Mouse (Mus musculus) midbrain, postnatal 0 days (tissue): ENCODE results near the gene Stambp. TPM values are rescaled to one million over a fixed set of nuclear protein-coding genes. Genes with fewer than 3 reads are reported as not detected.

Experiments
- ATAC-seq: fragments of 200-750 bp; cut with Nextera tagmentation; 2 replicates; pipeline ENCODE4 v1.8.0; 2017; ENCODE audit warnings: moderate number of reproducible peaks, mild to moderate bottlenecking, moderate TSS enrichment, moderate library complexity; ENCODE audit not compliant: low FRiP score
- DNase-seq: peaks from one replicate; pipeline ENCODE4 v3.0.0-alpha.2; 2015; ENCODE audit warnings: low spot score
- H3K27ac ChIP-seq: fragments of 300-500 bp; sonication (generic); 2 replicates; pipeline ENCODE4 v1.5.1; 2014; ENCODE audit warnings: low read depth, mild to moderate bottlenecking, low read length, mixed read lengths
- H3K27me3 ChIP-seq: fragments of 300-500 bp; sonication (generic); 2 replicates; pipeline ENCODE4 v1.6.1; 2014; ENCODE audit warnings: low read length, control low read depth, mixed read lengths; ENCODE audit not compliant: insufficient read depth
- H3K36me3 ChIP-seq: fragments of 300-500 bp; sonication (generic); 2 replicates; pipeline ENCODE4 v1.6.1; 2014; ENCODE audit warnings: low read length, control low read depth, mixed read lengths; ENCODE audit not compliant: insufficient read depth
- H3K4me1 ChIP-seq: fragments of 300-500 bp; sonication (generic); 2 replicates; pipeline ENCODE4 v1.6.1; 2014; ENCODE audit warnings: mild to moderate bottlenecking, control low read depth, antibody characterized with exemption, low read length, mixed read lengths; ENCODE audit not compliant: insufficient read depth
- H3K4me2 ChIP-seq: fragments of 300-500 bp; sonication (generic); 2 replicates; pipeline ENCODE4 v1.6.1; 2014; ENCODE audit warnings: low read depth, mild to moderate bottlenecking, low read length, mixed read lengths; ENCODE audit not compliant: poor library complexity, severe bottlenecking
- H3K4me3 ChIP-seq: fragments of 300-500 bp; sonication (generic); 2 replicates; pipeline ENCODE4 v1.5.1; 2014; ENCODE audit warnings: low read depth, mild to moderate bottlenecking, low read length, moderate library complexity
- H3K9ac ChIP-seq: fragments of 300-500 bp; sonication (generic); replicated peaks from 2 replicates; pipeline ENCODE4 v1.6.1; 2014; ENCODE audit warnings: mild to moderate bottlenecking, low read length, moderate library complexity, mixed read lengths; ENCODE audit not compliant: poor library complexity, severe bottlenecking
- H3K9me3 ChIP-seq: fragments of 300-500 bp; sonication (generic); 2 replicates; pipeline ENCODE4 v1.6.1; 2016; ENCODE audit warnings: low read length, control low read depth
- CTCF ChIP-seq: IDR thresholded peaks from 2 replicates; pipeline ENCODE4 v1.5.1; 2016; ENCODE audit warnings: antibody characterized with exemption, mild to moderate bottlenecking
- WGBS: fragments of 180-500 bp; shearing (Covaris S2); extraction: QIAGEN DNeasy Blood & Tissue Kit; methylation state at CpG from one replicate; pipeline ENCODE4 v1.1.7; 2014; 5-methylcytosine and 5-hydroxymethylcytosine counted together
- polyA plus RNA-seq: library from polyadenylated mRNA; unstranded; fragments of >200 nt; fragmentation: Nextera tagmentation; extraction: Ambion mirVana; gene quantifications from 2 replicates; pipeline ENCODE4 v1.2.1, GENCODE M21; 2015
- total RNA-seq: library from RNA; depleted of rRNA; stranded (reverse); fragments of >200 nt; gene quantifications from 2 replicates; pipeline ENCODE4 v1.2.3, GENCODE M21; 2014

Gene Stambp
- total and polyA plus RNA-seq, 2 experiments from 2014 or later, result 18.3 to 72.2 TPM

DNA sequence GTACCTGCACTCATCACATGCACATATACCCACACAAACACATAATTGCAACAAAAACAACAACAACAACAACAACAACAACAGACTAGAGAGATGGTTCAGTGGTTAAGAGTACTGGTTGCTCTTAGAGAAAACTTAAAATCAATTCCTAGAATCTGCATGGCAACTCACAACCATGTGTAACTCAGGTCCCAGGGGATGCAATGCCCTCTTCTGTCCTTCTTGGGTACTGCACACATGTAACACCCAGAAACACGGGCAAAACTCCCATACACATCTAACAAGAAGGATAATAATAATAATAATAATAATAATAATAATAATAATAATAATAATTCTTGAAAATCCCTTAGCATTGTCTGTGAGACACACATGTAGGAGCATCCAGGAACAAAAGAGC, 60.0 kb downstream of the Stambp start:
- H3K36me3 ChIP-seq, result no peaks in the 10 kb centered on the region
- H3K4me3 ChIP-seq, result no peak overlapping the region
- DNase-seq (peak; percentile 72), ATAC-seq (no peak)
- no peak overlapping the region for H3K27ac ChIP-seq
- 18% methylated on average over 1 of the region's 1 CpGs for WGBS
- 0 out of 2 replicates have a peak, but pooled peaks cover 5% of the 10 kb centered on the region for H3K27me3 ChIP-seq
- H3K4me1 ChIP-seq, result no peaks in the 10 kb centered on the region
- H3K4me2 ChIP-seq, result no peak overlapping the region
- TF ChIP-seq CTCF, result peak; percentile 83
- no peaks in the 10 kb centered on the region for H3K9me3 ChIP-seq
- H3K9ac ChIP-seq, result no peak overlapping the region

- peak; percentile 44 for TF ChIP-seq CTCF
- Histone ChIP-seq H3K9ac (no peak overlapping the region), H3K27ac (no peak overlapping the region), H3K4me3 (no peak overlapping the region), H3K36me3 (no peaks in the 10 kb centered on the region), H3K9me3 (no peaks in the 10 kb centered on the region), H3K4me1 (no peaks in the 10 kb centered on the region), H3K4me2 (no peak overlapping the region), H3K27me3 (no peaks in the 10 kb centered on the region)
- WGBS, result 68% methylated on average over 2 of the region's 2 CpGs
- no peak for ATAC-seq
- no peak for DNase-seq
Observed at GRCm38 (mm10) chr6:83510210-83510609, 62.3 kb downstream of the Stambp start.

GRCm38 (mm10) chr6:83509442-83509841, 63.1 kb downstream of the Stambp start:
- no peaks in the 10 kb centered on the region for H3K4me1 ChIP-seq
- no peak overlapping the region for H3K4me2 ChIP-seq
- ATAC-seq, result no peak
- H3K36me3 ChIP-seq, result no peaks in the 10 kb centered on the region
- H3K9me3 ChIP-seq, result no peaks in the 10 kb centered on the region
- DNase-seq, result peak; percentile 64
- no peak overlapping the region for H3K9ac ChIP-seq
- no peaks in the 10 kb centered on the region for H3K27me3 ChIP-seq
- no peak overlapping the region for H3K4me3 ChIP-seq
- 27% methylated on average over 8 of the region's 8 CpGs for WGBS
- peak; percentile 52 for TF ChIP-seq CTCF
- H3K27ac ChIP-seq, result no peak overlapping the region

GRCm38 (mm10) chr6:83507168-83507546, 65.4 kb downstream of the Stambp start:
- Histone ChIP-seq H3K36me3 (no peaks in the 10 kb centered on the region), H3K9ac (0 out of 2 replicates have a peak overlapping the region, but pooled peaks have one; percentile 25), H3K4me2 (peak overlapping the region; percentile 65), H3K27me3 (no peaks in the 10 kb centered on the region), H3K4me1 (no peaks in the 10 kb centered on the region), H3K4me3 (peak overlapping the region; percentile 66), H3K9me3 (no peaks in the 10 kb centered on the region), H3K27ac (peak overlapping the region; percentile 97; the same call in 1 of the 2 replicates)
- no peak for TF ChIP-seq CTCF
- WGBS, result 35% methylated on average over 6 of the region's 6 CpGs
- ATAC-seq (no peak; the same call in none of the 2 replicates), DNase-seq (no peak)

DNA sequence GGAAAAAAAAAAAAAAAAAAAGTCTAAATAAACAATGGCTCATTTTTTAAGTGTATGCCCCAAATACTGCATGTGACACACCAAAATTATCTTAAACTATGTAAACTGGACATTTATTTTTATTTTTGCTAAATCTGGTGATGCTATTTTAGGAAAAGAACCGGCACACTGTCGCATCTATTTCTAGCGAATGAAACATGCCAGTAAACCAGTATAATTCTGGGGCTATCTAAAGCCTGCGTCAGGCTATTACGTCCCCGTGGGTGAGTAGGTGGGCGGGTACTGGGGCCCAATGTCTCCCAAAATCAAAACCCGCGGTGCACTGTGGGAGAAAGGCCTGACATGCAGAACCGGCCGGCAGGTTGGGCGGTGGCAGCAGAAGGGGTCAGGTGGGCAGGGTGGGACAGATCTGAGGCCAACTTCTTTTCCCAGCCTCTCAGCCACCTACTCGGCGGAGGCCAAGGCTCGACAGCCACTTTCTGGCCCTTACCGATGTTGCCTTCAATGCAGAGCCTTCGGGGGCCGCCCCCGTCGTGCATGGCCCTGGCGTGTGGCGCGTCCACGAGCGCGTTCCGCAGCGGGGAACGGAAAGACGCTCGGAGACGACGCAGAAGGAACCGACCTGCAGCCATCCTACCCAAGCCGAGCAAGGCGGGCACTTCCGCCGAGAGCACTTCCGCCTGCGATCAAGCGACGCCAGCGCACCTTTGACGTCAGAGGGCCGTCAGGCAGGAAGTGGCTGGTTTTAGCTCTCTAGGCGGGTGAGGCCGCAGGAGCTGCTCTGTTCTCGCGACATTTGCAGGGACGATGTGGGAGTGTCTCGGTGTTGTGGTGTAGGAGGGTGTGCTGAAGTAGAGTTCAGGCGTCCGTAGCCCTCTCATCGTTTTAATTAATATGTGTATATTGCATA, 66.0 kb downstream of the Stambp start, which contains the start of gene Dguok:
TSS of gene Dguok (minus strand) at position 712 of the 910 bp plus-strand sequence.
- peak within 1 kb of the TSS; percentile 84 for H3K9ac ChIP-seq
- H3K27me3 ChIP-seq, result no peaks in the 10 kb centered on the region
- peak within 1 kb of the TSS; percentile 65 for H3K4me2 ChIP-seq
- no peak for TF ChIP-seq CTCF
- WGBS, result under 1% methylated on average over 54 of the region's 54 CpGs
- no peaks in the 10 kb centered on the region for H3K4me1 ChIP-seq
- no peaks in the 10 kb centered on the region for H3K36me3 ChIP-seq
- peak; percentile 99 for DNase-seq
- no peaks in the 10 kb centered on the region for H3K9me3 ChIP-seq
- H3K27ac ChIP-seq, result peak within 1 kb of the TSS; percentile 97
- H3K4me3 ChIP-seq, result peak within 1 kb of the TSS; percentile 66
- peak; percentile 98 for ATAC-seq

DNA sequence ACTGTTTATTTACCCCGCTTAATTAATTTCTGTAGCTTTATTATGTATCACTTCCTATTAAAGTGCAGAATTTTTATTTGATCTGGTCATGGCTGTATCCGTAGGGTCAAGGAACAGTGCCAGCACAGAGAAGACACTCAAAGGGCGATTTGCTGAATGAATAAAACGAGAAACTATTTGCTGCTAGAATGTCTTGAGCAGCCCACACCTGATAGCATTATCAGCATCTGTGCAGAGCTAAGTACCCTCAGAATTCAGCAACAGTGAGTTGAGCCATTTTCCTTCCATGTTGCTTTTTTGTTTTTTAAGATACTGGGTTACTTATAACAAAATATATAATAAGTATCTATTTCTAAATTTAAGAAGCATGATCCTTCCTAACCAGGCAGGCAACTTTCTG, 67.0 kb downstream of the Stambp start:
- no peak for TF ChIP-seq CTCF
- H3K27me3 ChIP-seq, result no peaks in the 10 kb centered on the region
- DNase-seq (no peak), ATAC-seq (no peak)
- H3K4me2 ChIP-seq, result peak overlapping the region; percentile 65
- H3K36me3 ChIP-seq, result no peaks in the 10 kb centered on the region
- 0 out of 2 replicates have a peak overlapping the region, but pooled peaks have one; percentile 97 for H3K27ac ChIP-seq
- H3K9me3 ChIP-seq, result no peaks in the 10 kb centered on the region
- peak overlapping the region; percentile 66 for H3K4me3 ChIP-seq
- 95% methylated on average over 4 of the region's 4 CpGs for WGBS
- H3K4me1 ChIP-seq, result no peaks in the 10 kb centered on the region
- no peak overlapping the region; the same call in 1 of the 2 replicates for H3K9ac ChIP-seq
